Mouse (Mus musculus): ENCODE measurements at regions not wholly inside any gene's neighbourhood (a gene's known extent, or its start where the extent isn't known, plus 50 kb on each side); places are given as distances from the start of the nearest gene placed in this dataset.

DNA sequence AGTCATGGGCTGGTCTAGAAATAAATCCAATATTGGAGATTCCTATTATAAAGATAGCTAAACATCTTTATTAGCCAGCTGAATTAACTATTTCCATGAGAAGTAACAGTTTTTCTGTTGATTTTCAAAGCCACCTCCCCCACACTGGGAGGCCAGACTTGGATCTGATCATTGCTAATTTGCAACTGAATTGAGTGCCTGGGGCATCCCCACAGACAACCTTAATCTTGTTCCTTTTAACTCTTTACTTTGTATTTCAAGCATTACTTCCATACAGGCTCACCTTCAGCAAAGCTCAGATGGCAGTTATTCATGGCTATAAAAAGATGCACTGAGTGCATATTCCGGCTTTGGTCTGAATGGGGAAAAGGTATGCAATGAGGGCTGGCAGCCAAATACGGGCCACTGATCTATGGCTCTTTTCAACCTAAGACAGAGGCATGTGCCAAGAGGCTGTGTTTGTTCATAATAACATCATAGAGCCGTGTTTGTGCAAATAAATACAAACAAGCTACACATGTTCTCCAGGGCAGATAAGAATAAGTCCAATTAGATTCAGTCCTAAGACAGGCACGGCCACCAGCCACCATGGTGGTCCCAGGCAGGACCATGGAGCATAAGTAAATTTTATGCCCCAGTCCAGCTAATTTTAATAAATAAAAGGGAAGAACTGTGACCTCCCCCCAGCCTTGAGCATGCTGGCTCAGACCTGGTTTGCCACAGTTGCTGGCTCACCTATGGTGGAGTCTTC lies 194.5 kb upstream of the Ttc29 start:
- Histone ChIP-seq H3K4me3 (replicated peaks; ENCODE audit: low read length) (no peak overlapping the region), H3K9ac (replicated peaks; ENCODE audit: low read depth, low read length) (no peak overlapping the region), H3K4me1 (replicated peaks; ENCODE audit: control insufficient read depth, insufficient read depth, low read length) (peaks cover 6% of the 10 kb centered on the region; the same call in 1 of the 2 replicates), H3K9me3 (ENCODE audit: control insufficient read depth, low read length) (no peaks in the 10 kb centered on the region), H3K27me3 (replicated peaks; ENCODE audit: control insufficient read depth, insufficient read depth, low read length) (no peaks in the 10 kb centered on the region), H3K27ac (ENCODE audit: low read length) (no peak overlapping the region), H3K4me2 (ENCODE audit: low read length) (no peak overlapping the region), H3K36me3 (ENCODE audit: control insufficient read depth, insufficient read depth) (no peaks in the 10 kb centered on the region)
- 18% methylated on average over 4 of the region's 4 CpGs for WGBS
- no peak for ATAC-seq

DNA sequence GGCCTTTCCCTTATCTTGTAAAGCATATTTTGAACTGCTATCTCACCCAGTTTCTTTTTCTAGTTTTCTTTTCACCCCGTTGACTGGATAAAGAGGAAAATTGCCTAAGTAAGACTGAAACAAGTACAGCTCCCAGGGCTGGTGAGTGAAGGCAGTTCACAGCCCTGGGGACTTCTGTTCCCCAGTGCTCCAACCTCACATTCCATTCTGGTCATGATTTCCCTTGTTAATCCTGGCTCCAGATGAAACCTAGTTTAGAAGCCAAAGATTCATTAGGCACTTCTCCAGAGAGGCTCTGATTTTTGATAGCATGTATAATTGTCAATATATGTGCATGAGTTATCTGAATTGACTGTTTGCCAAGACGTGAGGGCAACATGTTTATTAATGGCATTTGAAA lies 191.6 kb upstream of the Ttc29 start:
- peaks cover 8% of the 10 kb centered on the region; the same call in 1 of the 2 replicates for H3K4me1 ChIP-seq (replicated peaks; ENCODE audit: control insufficient read depth, insufficient read depth, low read length)
- ATAC-seq: no peak
- WGBS: 72% methylated on average over 2 of the region's 2 CpGs

DNA sequence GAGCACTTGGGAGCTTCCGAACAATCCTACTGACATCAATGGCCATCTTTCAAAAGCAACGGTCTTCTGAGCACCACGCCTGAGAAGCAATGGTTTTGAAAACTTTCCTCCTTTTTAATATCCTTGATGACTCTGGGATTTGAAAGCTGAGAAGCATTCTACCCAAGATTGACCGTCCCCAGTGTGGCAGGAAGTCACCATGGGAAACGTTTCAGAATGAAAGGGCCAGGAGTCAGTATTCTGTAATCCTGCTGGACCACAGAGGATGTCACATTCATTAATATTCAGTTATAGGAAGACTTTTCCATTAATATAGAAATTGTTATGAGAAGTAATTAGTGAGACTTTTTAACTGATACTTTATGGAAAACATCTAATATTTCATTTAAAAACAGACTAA lies 190.1 kb upstream of the Ttc29 start:
- ATAC-seq: no peak
- Histone ChIP-seq H3K36me3 (ENCODE audit: control insufficient read depth, insufficient read depth) (no peaks in the 10 kb centered on the region), H3K4me2 (ENCODE audit: low read length) (no peak overlapping the region), H3K9ac (replicated peaks; ENCODE audit: low read depth, low read length) (no peak overlapping the region), H3K4me3 (replicated peaks; ENCODE audit: low read length) (no peak overlapping the region), H3K4me1 (replicated peaks; ENCODE audit: control insufficient read depth, insufficient read depth, low read length) (peaks cover 8% of the 10 kb centered on the region; the same call in 1 of the 2 replicates), H3K9me3 (ENCODE audit: control insufficient read depth, low read length) (no peaks in the 10 kb centered on the region), H3K27ac (ENCODE audit: low read length) (no peak overlapping the region), H3K27me3 (replicated peaks; ENCODE audit: control insufficient read depth, insufficient read depth, low read length) (no peaks in the 10 kb centered on the region)
- WGBS: 63% methylated on average over 5 of the region's 5 CpGs

More for the DNA sequence above, 191.6 kb upstream of the Ttc29 start:
- Histone ChIP-seq H3K4me3 (replicated peaks; ENCODE audit: low read length) (no peak overlapping the region), H3K9ac (replicated peaks; ENCODE audit: low read depth, low read length) (no peak overlapping the region), H3K27ac (ENCODE audit: low read length) (no peak overlapping the region), H3K9me3 (ENCODE audit: control insufficient read depth, low read length) (no peaks in the 10 kb centered on the region), H3K4me2 (ENCODE audit: low read length) (no peak overlapping the region), H3K27me3 (replicated peaks; ENCODE audit: control insufficient read depth, insufficient read depth, low read length) (no peaks in the 10 kb centered on the region), H3K36me3 (ENCODE audit: control insufficient read depth, insufficient read depth) (no peaks in the 10 kb centered on the region)

DNA sequence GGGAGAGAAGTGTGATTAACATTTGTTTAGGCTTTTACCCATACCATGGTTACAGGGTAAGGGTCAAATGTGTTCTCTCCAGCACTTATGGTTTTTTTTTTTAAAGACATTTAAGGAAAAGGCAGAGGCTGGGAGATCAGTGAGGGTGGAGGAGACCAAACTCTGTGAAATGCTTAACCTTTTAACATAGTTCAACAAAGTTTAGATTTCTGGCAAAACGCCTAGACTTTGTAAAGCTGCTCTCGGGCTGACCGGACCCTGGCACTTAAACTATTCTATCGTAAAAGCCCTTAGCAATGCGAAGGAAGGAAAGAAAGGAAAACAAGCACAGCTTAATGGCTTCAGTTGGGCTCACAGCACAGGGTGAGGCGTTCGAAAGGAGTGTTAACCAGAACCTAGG lies 189.6 kb upstream of the Ttc29 start:
- Histone ChIP-seq H3K4me1 (replicated peaks; ENCODE audit: control insufficient read depth, insufficient read depth, low read length) (peaks cover 8% of the 10 kb centered on the region; the same call in 1 of the 2 replicates), H3K9me3 (ENCODE audit: control insufficient read depth, low read length) (no peaks in the 10 kb centered on the region), H3K36me3 (ENCODE audit: control insufficient read depth, insufficient read depth) (no peaks in the 10 kb centered on the region), H3K4me3 (replicated peaks; ENCODE audit: low read length) (no peak overlapping the region), H3K9ac (replicated peaks; ENCODE audit: low read depth, low read length) (no peak overlapping the region), H3K27me3 (replicated peaks; ENCODE audit: control insufficient read depth, insufficient read depth, low read length) (no peaks in the 10 kb centered on the region), H3K4me2 (ENCODE audit: low read length) (no peak overlapping the region), H3K27ac (ENCODE audit: low read length) (no peak overlapping the region)
- no peak for ATAC-seq
- WGBS: 17% methylated on average over 7 of the region's 7 CpGs

DNA sequence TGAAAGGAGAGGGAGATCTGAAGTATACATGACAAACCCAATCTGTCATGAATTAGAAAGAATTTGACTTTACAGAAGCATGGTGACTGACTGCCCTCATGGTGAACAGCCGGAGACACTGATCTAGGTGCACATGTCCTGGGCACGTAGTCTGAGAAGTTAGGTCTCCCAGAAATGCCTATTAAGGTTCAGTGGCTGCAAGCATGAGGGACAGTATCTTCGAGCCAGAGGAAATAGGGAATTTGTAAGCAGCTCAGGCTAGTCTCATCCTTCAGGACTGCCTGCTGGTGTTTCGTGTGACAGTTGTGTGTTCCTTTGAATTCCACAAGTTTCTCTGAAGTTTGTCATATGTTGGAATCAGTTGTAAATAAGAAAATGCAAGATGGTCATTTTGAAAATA lies 189.2 kb upstream of the Ttc29 start:
- Histone ChIP-seq H3K4me1 (replicated peaks; ENCODE audit: control insufficient read depth, insufficient read depth, low read length) (0 out of 2 replicates have a peak, but pooled peaks cover 7% of the 10 kb centered on the region), H3K27me3 (replicated peaks; ENCODE audit: control insufficient read depth, insufficient read depth, low read length) (no peaks in the 10 kb centered on the region), H3K27ac (ENCODE audit: low read length) (no peak overlapping the region), H3K4me2 (ENCODE audit: low read length) (no peak overlapping the region), H3K36me3 (ENCODE audit: control insufficient read depth, insufficient read depth) (no peaks in the 10 kb centered on the region), H3K9me3 (ENCODE audit: control insufficient read depth, low read length) (no peaks in the 10 kb centered on the region), H3K9ac (replicated peaks; ENCODE audit: low read depth, low read length) (no peak overlapping the region), H3K4me3 (replicated peaks; ENCODE audit: low read length) (no peak overlapping the region)
- WGBS: 76% methylated on average over 4 of the region's 4 CpGs
- no peak for ATAC-seq

DNA sequence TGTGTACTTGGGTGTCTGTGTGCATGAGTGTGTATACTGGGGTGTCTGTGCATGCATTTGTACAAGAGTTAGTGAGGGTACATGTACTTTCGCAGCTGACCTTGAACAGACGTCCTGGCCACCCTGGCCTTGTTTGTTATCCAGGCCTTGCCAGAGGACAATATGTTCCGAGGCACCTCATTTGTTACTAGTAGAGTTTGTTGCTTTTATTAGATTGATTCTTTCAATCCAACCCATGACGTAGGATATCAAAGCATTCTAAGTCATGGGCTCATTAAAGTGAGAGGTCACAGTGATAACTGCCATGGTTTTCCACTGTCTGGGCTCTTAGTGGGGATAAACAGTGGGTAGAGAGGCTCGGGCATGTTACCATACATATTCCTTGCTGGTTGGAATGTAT lies 188.1 kb upstream of the Ttc29 start:
- Histone ChIP-seq H3K9me3 (ENCODE audit: control insufficient read depth, low read length) (no peaks in the 10 kb centered on the region), H3K36me3 (ENCODE audit: control insufficient read depth, insufficient read depth) (no peaks in the 10 kb centered on the region), H3K9ac (replicated peaks; ENCODE audit: low read depth, low read length) (no peak overlapping the region), H3K4me3 (replicated peaks; ENCODE audit: low read length) (no peak overlapping the region), H3K27ac (ENCODE audit: low read length) (no peak overlapping the region), H3K4me2 (ENCODE audit: low read length) (no peak overlapping the region), H3K27me3 (replicated peaks; ENCODE audit: control insufficient read depth, insufficient read depth, low read length) (no peaks in the 10 kb centered on the region), H3K4me1 (replicated peaks; ENCODE audit: control insufficient read depth, insufficient read depth, low read length) (0 out of 2 replicates have a peak, but pooled peaks cover 2% of the 10 kb centered on the region)
- no peak for ATAC-seq
- 89% methylated on average over 5 of the region's 5 CpGs for WGBS

DNA sequence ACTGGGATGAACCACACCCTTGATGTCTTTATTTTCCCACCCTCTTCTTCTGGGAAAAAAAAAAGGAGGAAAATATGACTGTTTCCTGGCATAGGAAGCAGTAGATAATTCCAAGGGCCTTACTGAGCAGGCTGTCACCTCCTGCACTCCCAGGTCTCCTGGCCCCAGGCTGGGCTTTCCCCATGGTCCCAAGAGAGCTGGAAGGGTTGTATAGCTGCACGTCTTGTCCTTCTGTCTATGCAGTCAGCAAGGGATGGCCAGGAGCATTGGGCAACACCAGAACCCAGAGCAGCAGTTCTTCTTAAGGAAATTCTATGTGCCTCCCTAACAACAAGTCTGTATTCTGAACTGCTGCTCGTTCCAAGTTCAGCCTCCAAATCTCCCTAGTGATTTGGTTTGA lies 185.7 kb upstream of the Ttc29 start:
- Histone ChIP-seq H3K27ac (ENCODE audit: low read length) (no peak overlapping the region), H3K9ac (replicated peaks; ENCODE audit: low read depth, low read length) (no peak overlapping the region), H3K4me3 (replicated peaks; ENCODE audit: low read length) (no peak overlapping the region), H3K9me3 (ENCODE audit: control insufficient read depth, low read length) (no peaks in the 10 kb centered on the region), H3K27me3 (replicated peaks; ENCODE audit: control insufficient read depth, insufficient read depth, low read length) (no peaks in the 10 kb centered on the region), H3K4me2 (ENCODE audit: low read length) (no peak overlapping the region), H3K36me3 (ENCODE audit: control insufficient read depth, insufficient read depth) (no peaks in the 10 kb centered on the region), H3K4me1 (replicated peaks; ENCODE audit: control insufficient read depth, insufficient read depth, low read length) (peaks cover 6% of the 10 kb centered on the region)
- no peak for ATAC-seq
- WGBS: 82% methylated on average over 2 of the region's 2 CpGs

DNA sequence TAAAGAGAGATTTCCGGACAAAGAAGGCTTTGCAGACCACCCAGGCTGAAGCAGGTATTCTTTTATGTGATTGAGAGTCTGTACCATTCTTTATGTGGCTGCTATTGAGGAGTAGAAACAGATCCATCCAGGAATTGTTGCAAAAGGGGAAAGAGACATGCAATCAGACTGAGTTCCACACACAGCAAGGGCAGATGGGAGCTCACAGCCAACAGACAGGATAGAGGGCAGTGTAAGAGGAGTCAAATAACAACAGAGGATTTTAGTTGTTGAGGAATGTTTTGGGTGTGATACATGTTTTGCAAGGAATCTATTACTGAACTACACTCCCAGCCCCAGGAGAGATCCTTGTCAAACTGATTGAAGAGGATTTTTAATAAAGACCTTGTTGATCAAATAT lies 184.2 kb upstream of the Ttc29 start:
- no peak overlapping the region for H3K27ac ChIP-seq (ENCODE audit: low read length)
- no peaks in the 10 kb centered on the region for H3K9me3 ChIP-seq (ENCODE audit: control insufficient read depth, low read length)
- no peak overlapping the region for H3K9ac ChIP-seq (replicated peaks; ENCODE audit: low read depth, low read length)
- H3K4me1 ChIP-seq (replicated peaks; ENCODE audit: control insufficient read depth, insufficient read depth, low read length): peaks cover 3% of the 10 kb centered on the region
- H3K36me3 ChIP-seq (ENCODE audit: control insufficient read depth, insufficient read depth): no peaks in the 10 kb centered on the region
- no peaks in the 10 kb centered on the region for H3K27me3 ChIP-seq (replicated peaks; ENCODE audit: control insufficient read depth, insufficient read depth, low read length)
- H3K4me2 ChIP-seq (ENCODE audit: low read length): no peak overlapping the region
- no peak overlapping the region for H3K4me3 ChIP-seq (replicated peaks; ENCODE audit: low read length)
- no peak for ATAC-seq
- 60% methylated on average over 1 of the region's 1 CpGs for WGBS

DNA sequence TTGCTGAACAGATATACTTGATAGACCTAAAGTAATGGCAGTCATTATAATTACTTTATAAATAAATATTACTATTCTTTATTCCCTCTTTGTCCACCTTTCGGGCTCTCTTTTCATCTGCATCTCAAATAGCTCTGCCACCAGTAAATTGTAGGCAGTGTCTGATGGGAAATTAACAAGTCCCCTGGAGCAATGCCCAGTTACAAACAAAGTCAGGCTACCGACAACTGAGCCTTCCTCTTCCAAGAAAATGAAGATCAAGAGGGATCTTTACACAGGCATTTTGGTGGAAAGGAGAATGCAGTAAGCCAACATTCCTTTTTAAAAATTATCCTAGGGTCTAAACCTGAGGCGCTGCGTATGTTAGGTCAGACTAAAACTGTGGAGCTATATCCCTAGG lies 181.3 kb upstream of the Ttc29 start:
- ATAC-seq: no peak
- 42% methylated on average over 4 of the region's 4 CpGs for WGBS
- Histone ChIP-seq H3K9me3 (ENCODE audit: control insufficient read depth, low read length) (no peaks in the 10 kb centered on the region), H3K27ac (ENCODE audit: low read length) (no peak overlapping the region), H3K4me3 (replicated peaks; ENCODE audit: low read length) (no peak overlapping the region), H3K4me2 (ENCODE audit: low read length) (no peak overlapping the region), H3K36me3 (ENCODE audit: control insufficient read depth, insufficient read depth) (no peaks in the 10 kb centered on the region), H3K4me1 (replicated peaks; ENCODE audit: control insufficient read depth, insufficient read depth, low read length) (peaks cover 3% of the 10 kb centered on the region), H3K9ac (replicated peaks; ENCODE audit: low read depth, low read length) (no peak overlapping the region), H3K27me3 (replicated peaks; ENCODE audit: control insufficient read depth, insufficient read depth, low read length) (no peaks in the 10 kb centered on the region)

DNA sequence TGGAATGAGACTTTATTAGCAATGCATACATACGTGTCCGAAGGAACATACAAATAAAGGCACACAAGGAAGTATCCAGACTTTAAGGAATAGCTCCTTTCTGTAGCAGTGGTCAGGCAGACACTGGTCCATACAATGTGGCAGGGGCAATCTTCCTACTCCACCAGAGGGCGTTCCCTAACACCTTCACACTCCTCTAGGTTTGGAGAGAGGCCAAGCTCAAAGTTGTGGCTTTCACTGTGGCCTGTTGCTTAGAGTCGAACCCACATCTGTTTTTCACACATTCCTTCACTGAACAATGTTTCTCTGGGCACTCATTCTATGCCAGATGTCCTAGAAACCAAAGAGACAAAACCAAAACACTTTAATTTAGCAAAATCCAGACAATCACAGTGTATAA lies 178.4 kb upstream of the Ttc29 start:
- no peak overlapping the region for H3K27ac ChIP-seq (ENCODE audit: low read length)
- WGBS: 89% methylated on average over 4 of the region's 4 CpGs
- no peaks in the 10 kb centered on the region for H3K36me3 ChIP-seq (ENCODE audit: control insufficient read depth, insufficient read depth)
- no peak overlapping the region for H3K9ac ChIP-seq (replicated peaks; ENCODE audit: low read depth, low read length)
- peaks cover 3% of the 10 kb centered on the region for H3K4me1 ChIP-seq (replicated peaks; ENCODE audit: control insufficient read depth, insufficient read depth, low read length)
- no peak overlapping the region for H3K4me2 ChIP-seq (ENCODE audit: low read length)
- no peak overlapping the region for H3K4me3 ChIP-seq (replicated peaks; ENCODE audit: low read length)
- no peaks in the 10 kb centered on the region for H3K27me3 ChIP-seq (replicated peaks; ENCODE audit: control insufficient read depth, insufficient read depth, low read length)
- ATAC-seq: no peak
- no peaks in the 10 kb centered on the region for H3K9me3 ChIP-seq (ENCODE audit: control insufficient read depth, low read length)
